Mouse (Mus musculus) CH12.LX (cell line): ENCODE results near the gene Yap1.

Source experiments
- BHLHE40 ChIP-seq: IDR thresholded peaks from 2 replicates; pipeline ENCODE4 v1.6.1; 2011; ENCODE audit warnings: mild to moderate bottlenecking, low read depth, low read length, improper control_type of control experiment
- CHD1 ChIP-seq: IDR thresholded peaks from 2 replicates; pipeline ENCODE4 v1.6.1; 2012; ENCODE audit warnings: low read depth, low read length, improper control_type of control experiment, inconsistent platforms
- CHD2 ChIP-seq: IDR thresholded peaks from 2 replicates; pipeline ENCODE4 v1.6.1; 2011; ENCODE audit warnings: low read length, improper control_type of control experiment
- CTCF ChIP-seq, 2 experiments: IDR thresholded peaks in 1 of 2; conservative IDR thresholded peaks in 1 of 2; 2 replicates each; pipeline ENCODE4 v1.5.1; 2011 to 2012; ENCODE audit warnings: low read depth in 2 of 2, low read length in 2 of 2, improper control_type of control experiment in 1 of 2, inconsistent platforms in 1 of 2, mild to moderate bottlenecking in 1 of 2, moderate library complexity in 1 of 2
- ELF1 ChIP-seq: IDR thresholded peaks from 2 replicates; pipeline ENCODE4 v1.6.1; 2014; ENCODE audit warnings: low read depth, mild to moderate bottlenecking, inconsistent platforms, low read length, improper control_type of control experiment
- ETS1 ChIP-seq: conservative IDR thresholded peaks from 2 replicates; pipeline ENCODE4 v1.6.1; 2012; ENCODE audit warnings: low read depth, mild to moderate bottlenecking, inconsistent platforms, low read length, improper control_type of control experiment, moderate library complexity
- MAX ChIP-seq: IDR thresholded peaks from 2 replicates; pipeline ENCODE4 v1.6.1; 2011; ENCODE audit warnings: low read length, improper control_type of control experiment
- MAZ ChIP-seq: IDR thresholded peaks from 2 replicates; pipeline ENCODE4 v1.6.1; 2012; ENCODE audit warnings: low read depth, mild to moderate bottlenecking, inconsistent platforms, low read length, improper control_type of control experiment, moderate library complexity
- POLR2A ChIP-seq: IDR thresholded peaks from 2 replicates; pipeline ENCODE4 v1.6.1; 2011; ENCODE audit warnings: low read depth, mild to moderate bottlenecking, improper control_type of control experiment, low read length
- RCOR1 ChIP-seq: conservative IDR thresholded peaks from 2 replicates; pipeline ENCODE4 v1.6.1; 2012; ENCODE audit warnings: low read depth, mild to moderate bottlenecking, inconsistent platforms, low read length, improper control_type of control experiment
- SMC3 ChIP-seq: IDR thresholded peaks from 2 replicates; pipeline ENCODE4 v1.6.1; 2011; ENCODE audit warnings: low read depth, low read length, improper control_type of control experiment
- TCF12 ChIP-seq: IDR thresholded peaks from 2 replicates; pipeline ENCODE4 v1.6.1; 2014; ENCODE audit warnings: low read depth, mild to moderate bottlenecking, inconsistent platforms, low read length, improper control_type of control experiment
- USF1 ChIP-seq: IDR thresholded peaks from 2 replicates; pipeline ENCODE4 v1.6.1; 2014; ENCODE audit warnings: low read depth, mild to moderate bottlenecking, inconsistent platforms, low read length, improper control_type of control experiment

- TF ChIP-seq MAX (no peak), CHD2 (no peak), ETS1 (no peak), CTCF (conservative IDR thresholded peaks at IDR 0.05 in 1 of 2, IDR thresholded peaks at IDR 0.05 in 1 of 2; ENCODE audit: low read depth in 2 of 2, low read length in 2 of 2) (no peak), POLR2A (peak; percentile 54), ELF1 (peak; percentile 30; the same call in 1 of the 2 replicates), CHD1 (no peak), MAZ (no peak), TCF12 (peak; percentile 48; the same call in 1 of the 2 replicates), BHLHE40 (no peak), USF1 (no peak), SMC3 (no peak), RCOR1 (no peak)
These were observed 38.1 kb upstream of the Yap1 start, which contains the start of gene Cfap300 for GRCm38 (mm10) chr9:8042338-8043043.
